Mouse (Mus musculus): ENCODE results near the gene Tor4a.

Tor4a gene

DNA sequence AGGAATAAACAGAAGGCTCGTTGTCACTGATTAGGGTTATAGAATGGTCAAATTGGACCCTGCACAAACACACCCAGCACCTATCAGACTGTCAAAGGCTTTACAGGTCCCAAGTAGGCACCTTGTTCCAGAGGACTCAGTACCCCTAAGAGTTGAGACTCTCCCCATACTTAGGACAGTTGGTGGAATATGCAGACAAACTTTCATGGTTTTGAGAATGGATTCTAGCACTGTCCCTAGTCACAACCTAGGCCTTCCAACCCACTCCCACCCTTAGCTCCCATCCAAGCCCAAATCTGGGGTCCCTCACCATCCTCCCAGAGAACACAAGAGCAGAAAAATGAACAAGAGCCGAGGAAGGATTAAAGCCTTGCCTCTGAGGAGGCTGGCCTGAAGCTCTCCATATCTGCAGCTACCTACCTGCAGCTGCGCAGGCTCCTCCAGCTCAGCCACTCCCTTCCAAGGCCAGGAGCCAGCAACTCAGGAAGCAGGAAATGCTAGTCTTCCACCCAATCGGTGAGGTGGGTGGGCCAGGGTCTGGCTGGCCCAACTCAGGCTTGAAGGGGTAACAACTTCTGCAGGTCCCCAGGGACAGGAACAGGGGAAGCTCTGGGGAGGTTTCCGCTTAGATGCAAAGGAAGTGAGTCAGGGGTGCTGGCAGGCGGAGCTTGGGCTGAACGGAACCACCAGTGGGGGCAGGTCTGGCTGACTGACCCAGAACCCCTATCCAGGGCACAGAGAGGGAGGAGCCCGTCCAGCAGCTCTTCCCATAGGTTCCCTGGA lies at the start of gene Tor4a:
Gene Tor4a (minus strand): TSS at position 715 of the 783 bp plus-strand sequence.
- DNase-seq (ENCODE audit: low spot score in 2 of 2), result no peak

- no peak for DNase-seq (ENCODE audit: low spot score in 2 of 2)
Measured at GRCm38 (mm10) chr2:25244144-25244543, 47.5 kb upstream of the Tor4a start.

- DNase-seq (ENCODE audit: low spot score in 2 of 2), result no peak
Measured at GRCm38 (mm10) chr2:25243342-25243741, 46.7 kb upstream of the Tor4a start.

DNA sequence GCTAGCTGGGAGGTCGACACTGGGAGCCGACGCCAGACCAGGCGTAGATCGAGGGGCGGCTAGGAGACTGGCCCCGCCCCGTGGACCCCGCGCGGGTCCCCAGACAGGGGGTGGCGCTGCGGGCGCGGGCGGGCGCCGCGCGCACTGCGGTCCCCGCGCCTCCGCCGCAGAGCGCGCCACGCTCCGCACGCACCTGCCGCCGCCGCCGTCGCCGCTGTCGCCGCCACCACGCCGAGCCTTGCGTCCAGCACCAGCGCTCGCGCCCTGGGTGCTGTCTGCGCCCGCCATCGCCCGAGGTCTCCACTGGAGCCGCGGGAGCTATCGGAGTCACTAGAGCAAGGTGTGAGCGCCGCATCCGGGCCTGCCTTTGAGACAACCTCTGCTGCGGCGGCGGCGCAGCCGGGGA lies 45.4 kb upstream of the Tor4a start, which contains the start of the genes Rnf208 and Cysrt1:
Gene Rnf208 (plus strand): TSS at position 155 of the 406 bp plus-strand sequence.
Gene Cysrt1 (minus strand): TSS at position 352 of the 406 bp plus-strand sequence.
- DNase-seq (ENCODE audit: low spot score in 2 of 2), result peak in 1 of 2 experiments; percentile 30

DNA sequence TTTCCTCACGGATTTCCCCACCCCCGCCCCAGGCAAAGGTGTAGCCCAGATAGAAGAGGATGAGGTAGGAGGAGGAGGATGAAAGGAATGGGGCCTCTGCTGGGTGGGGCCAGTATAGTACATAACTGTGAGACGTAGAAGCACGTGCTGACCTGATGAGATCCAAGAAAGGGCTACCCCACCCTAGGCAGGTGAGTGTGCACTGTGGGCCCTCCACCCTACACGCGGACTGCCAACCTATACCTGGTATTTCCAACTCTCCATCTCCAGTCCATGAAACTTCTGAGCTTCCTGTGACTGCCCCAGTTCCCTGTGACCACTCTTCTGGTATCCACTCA lies 44.7 kb upstream of the Tor4a start:
- DNase-seq (ENCODE audit: low spot score in 2 of 2), result no peak

DNA sequence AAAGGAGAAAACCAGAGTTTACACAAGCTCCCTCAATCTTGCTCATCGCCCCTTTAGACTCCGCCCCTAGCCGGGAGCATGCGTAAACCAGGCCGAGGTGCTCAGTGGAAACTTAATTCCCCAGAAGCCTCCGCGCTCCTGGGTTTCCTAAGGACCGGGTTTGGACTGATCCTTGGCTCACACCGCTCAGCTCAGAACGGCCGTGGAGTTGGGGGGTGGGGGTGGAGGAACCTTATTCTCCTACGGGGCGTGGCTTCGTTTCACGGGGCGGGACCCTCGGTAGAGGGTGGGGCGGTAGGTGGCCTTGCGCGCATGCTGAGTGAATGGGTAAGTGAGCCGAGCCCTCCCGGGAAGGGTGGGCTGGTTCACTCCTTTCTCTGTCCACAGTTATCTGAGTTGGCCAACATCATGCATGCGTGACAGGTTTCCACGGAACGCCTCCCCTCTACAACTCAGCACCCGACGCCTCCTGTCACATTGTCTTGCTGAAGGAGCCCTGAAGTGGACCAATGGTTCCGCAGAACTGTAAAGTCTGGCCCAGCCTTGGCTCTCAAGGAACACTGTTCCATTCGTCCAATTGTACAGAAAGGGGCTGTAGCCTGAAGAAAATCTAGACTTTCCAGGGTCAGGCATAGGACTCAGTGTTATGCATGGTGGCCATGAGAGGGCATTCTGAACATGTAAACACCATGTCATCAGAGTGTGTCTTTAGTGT lies 44.2 kb upstream of the Tor4a start:
- peak in 1 of 2 experiments; percentile 45 for DNase-seq (ENCODE audit: low spot score in 2 of 2)

GRCm38 (mm10) chr2:25240310-25240709 lies 43.6 kb upstream of the Tor4a start:
- no peak for DNase-seq (ENCODE audit: low spot score in 2 of 2)

DNA sequence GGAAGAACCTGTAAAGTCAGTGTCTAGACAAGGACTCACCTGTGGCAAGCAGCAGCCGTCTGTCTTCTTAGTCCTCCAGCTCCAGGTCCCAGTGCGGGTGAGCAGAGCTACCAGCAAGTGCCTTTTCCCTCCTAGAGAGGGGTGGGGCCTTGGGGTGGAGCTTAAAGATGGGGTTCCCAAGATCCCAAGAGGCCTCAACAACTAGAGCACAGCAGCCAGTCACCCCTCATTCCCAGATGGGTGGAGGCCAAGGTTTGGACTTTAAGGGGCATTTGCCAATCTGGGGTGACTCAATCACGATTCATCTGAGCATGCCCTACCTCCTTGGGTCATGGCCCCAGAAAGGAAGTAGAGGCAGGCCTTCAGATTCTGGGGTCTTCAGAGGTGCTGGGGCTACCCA lies 43.1 kb upstream of the Tor4a start:
- DNase-seq (ENCODE audit: low spot score in 2 of 2), result no peak

DNA sequence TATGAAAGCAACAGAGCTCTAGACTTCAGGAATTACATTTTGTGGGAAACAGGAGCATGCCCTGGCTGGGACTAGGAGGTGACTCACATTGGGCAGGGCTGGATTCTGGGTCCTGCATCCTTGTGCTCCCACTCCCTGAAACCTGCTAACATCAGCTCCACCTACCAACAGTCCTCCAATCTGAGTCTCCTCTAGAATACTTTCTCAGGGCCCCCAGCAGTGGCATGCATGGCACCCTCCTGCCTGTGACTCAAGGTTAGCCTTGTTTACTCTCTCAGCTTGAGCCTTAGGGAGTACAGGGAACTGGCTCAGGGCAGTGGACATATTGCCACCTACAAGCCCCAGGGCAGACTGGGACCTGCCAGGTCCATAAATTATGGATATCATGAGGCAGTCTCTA lies 41.4 kb upstream of the Tor4a start:
- no peak for DNase-seq (ENCODE audit: low spot score in 2 of 2)

GRCm38 (mm10) chr2:25237522-25237921 lies 40.8 kb upstream of the Tor4a start:
- no peak for DNase-seq (ENCODE audit: low spot score in 2 of 2)

GRCm38 (mm10) chr2:25236614-25237013 lies 39.9 kb upstream of the Tor4a start, which contains the start of gene Rnf224:
Rnf224 (minus strand) TSS chr2:25236787.
- DNase-seq (ENCODE audit: low spot score in 2 of 2), result no peak

DNA sequence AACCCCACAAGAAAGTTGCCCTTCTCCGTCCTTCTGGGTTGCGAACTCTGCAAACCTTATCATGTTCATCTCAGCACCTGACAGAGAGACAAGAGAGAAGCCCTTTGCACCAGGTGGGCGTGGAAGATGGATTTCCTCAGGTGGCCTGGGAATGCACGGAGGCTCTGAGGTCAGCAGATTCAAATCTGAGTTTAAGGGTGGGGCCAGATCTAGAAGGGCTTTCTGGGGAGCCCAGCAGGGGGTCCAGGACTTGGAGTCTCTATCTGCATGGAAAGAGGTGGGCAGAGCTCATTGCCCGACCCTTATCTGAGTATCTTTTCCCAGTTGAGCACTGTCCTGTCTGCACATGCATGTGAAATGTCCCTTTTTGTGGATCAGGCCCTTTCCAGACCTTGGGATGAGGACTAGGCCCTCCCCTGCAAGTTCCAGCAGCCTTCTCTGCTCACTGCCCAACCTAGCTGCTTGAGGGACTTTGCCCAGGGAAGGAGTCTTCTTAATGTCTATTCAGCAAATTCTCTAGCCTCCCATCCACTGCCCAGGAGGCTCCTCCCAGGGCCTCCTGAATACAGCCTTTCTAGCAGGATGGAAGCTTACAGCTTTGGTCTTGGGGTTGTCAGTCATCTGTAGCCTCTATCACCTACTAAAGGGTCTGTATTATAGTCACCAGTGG lies 38.0 kb upstream of the Tor4a start:
- DNase-seq (ENCODE audit: low spot score in 2 of 2), result no peak

DNA sequence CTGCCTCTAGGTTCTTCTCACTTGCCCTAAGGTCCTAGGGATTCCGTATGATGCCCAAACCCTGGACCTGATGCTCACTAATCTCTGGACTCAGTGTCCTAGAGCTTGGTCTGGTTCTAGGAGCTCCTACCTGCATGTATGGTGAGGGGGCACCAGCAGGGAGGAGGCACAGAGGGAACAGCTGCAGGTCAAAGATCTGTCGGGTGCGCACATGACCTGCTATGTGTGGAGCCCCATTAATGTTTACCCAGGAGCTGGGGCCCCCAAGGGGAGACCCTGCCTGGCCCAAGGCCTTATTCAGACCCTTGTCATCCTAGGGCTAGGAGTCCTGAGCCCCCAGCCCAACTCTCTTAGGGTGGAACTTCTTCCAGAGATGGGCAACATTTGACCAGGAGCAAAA lies 37.4 kb upstream of the Tor4a start, which contains the start of gene Slc34a3:
Gene Slc34a3 (minus strand): TSS at position 315 of the 400 bp plus-strand sequence.
- DNase-seq (ENCODE audit: low spot score in 2 of 2), result no peak

- DNase-seq (ENCODE audit: low spot score in 2 of 2), result no peak
Measured at GRCm38 (mm10) chr2:25233421-25233820, 36.7 kb upstream of the Tor4a start.

GRCm38 (mm10) chr2:25231038-25231437 lies 34.4 kb upstream of the Tor4a start:
- no peak for DNase-seq (ENCODE audit: low spot score in 2 of 2)

DNA sequence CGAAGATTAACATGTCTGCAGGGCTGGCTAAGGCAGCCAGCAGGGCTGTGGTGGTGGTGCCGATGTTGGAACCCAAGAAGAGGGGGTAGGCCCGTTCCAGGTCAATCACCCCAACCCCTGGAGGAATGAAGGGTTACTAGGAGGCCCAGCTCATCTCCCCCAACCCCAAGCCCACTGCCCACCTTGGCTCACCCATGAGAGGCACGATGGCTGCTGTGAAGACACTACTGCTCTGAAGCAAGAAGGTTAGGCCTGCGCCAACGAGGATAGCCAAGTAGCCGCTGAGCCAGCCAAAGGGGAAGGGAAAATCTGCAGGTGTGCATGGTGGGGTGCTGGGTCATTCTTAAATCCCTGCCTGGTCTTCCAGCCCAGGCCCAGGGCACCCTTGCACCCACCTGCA lies 33.9 kb upstream of the Tor4a start:
- no peak for DNase-seq (ENCODE audit: low spot score in 2 of 2)

GRCm38 (mm10) chr2:25229582-25229981 lies 32.9 kb upstream of the Tor4a start:
- no peak for DNase-seq (ENCODE audit: low spot score in 2 of 2)

GRCm38 (mm10) chr2:25228995-25229530 lies 32.4 kb upstream of the Tor4a start:
- DNase-seq (ENCODE audit: low spot score in 2 of 2), result no peak

GRCm38 (mm10) chr2:25228431-25228889 lies 31.8 kb upstream of the Tor4a start:
- peak; percentile 64 to 80 for DNase-seq (ENCODE audit: low spot score in 2 of 2)

- no peak for DNase-seq (ENCODE audit: low spot score in 2 of 2)
Measured at GRCm38 (mm10) chr2:25227406-25227805, 30.7 kb upstream of the Tor4a start.

GRCm38 (mm10) chr2:25226864-25227263 lies 30.2 kb upstream of the Tor4a start:
- DNase-seq (ENCODE audit: low spot score in 2 of 2), result peak in 1 of 2 experiments; percentile 10

Measured in cerebellum, postnatal 4 days (tissue).